Mouse (Mus musculus): ENCODE measurements around the gene Olfr613. TPM values are rescaled to one million over a fixed set of nuclear protein-coding genes. Genes with fewer than 3 reads are reported as not detected.

Gene Olfr613
- polyA plus RNA-seq, 1 experiment from 2014 or later, result not detected

Small RNAs within 50 kb of the gene (microRNA-seq; reads per million reads assigned to microRNA genes)
- gene Gm26506, result not detected

Other genes with a start within 250 kb of the Olfr613 start
- not detected in 2 replicates for gene Olfr596, start 242.4 kb upstream of the Olfr613 start, polyA plus RNA-seq (2015; fragmentation: Nextera tagmentation; extraction: Ambion mirVana)
- gene Olfr597, start 231.8 kb upstream of the Olfr613 start, polyA plus RNA-seq (2015; fragmentation: Nextera tagmentation; extraction: Ambion mirVana), result not detected in 2 replicates
- gene Olfr598, start 224.5 kb upstream of the Olfr613 start, polyA plus RNA-seq (2015; fragmentation: Nextera tagmentation; extraction: Ambion mirVana), result not detected in 2 replicates
- not detected in 2 replicates for gene Olfr599, start 212.2 kb upstream of the Olfr613 start, polyA plus RNA-seq (2015; fragmentation: Nextera tagmentation; extraction: Ambion mirVana)
- not detected in 2 replicates for gene Olfr600, start 198.4 kb upstream of the Olfr613 start, polyA plus RNA-seq (2015; fragmentation: Nextera tagmentation; extraction: Ambion mirVana)
- not detected in 2 replicates for gene Olfr601, start 185.4 kb upstream of the Olfr613 start, polyA plus RNA-seq (2015; fragmentation: Nextera tagmentation; extraction: Ambion mirVana)
- not detected in 2 replicates for gene Olfr603, start 161.9 kb upstream of the Olfr613 start, polyA plus RNA-seq (2015; fragmentation: Nextera tagmentation; extraction: Ambion mirVana)
- gene Usp17lc, start 133.0 kb upstream of the Olfr613 start, polyA plus RNA-seq (2015; fragmentation: Nextera tagmentation; extraction: Ambion mirVana), result not detected in 2 replicates
- gene Olfr605, start 102.6 kb upstream of the Olfr613 start, polyA plus RNA-seq (2015; fragmentation: Nextera tagmentation; extraction: Ambion mirVana), result not detected in 2 replicates
- gene Olfr606, start 99.0 kb upstream of the Olfr613 start, polyA plus RNA-seq (2015; fragmentation: Nextera tagmentation; extraction: Ambion mirVana), result not detected in 2 replicates
- gene Olfr607, start 83.9 kb upstream of the Olfr613 start, polyA plus RNA-seq (2015; fragmentation: Nextera tagmentation; extraction: Ambion mirVana), result not detected in 2 replicates
- not detected in 2 replicates for gene Olfr608, start 78.2 kb upstream of the Olfr613 start, polyA plus RNA-seq (2015; fragmentation: Nextera tagmentation; extraction: Ambion mirVana)
- gene Olfr609, start 50.0 kb upstream of the Olfr613 start, polyA plus RNA-seq (2015; fragmentation: Nextera tagmentation; extraction: Ambion mirVana), result not detected in 2 replicates
- gene Olfr610, start 36.0 kb upstream of the Olfr613 start, polyA plus RNA-seq (2015; fragmentation: Nextera tagmentation; extraction: Ambion mirVana), result not detected in 2 replicates
- gene Olfr611, start 27.2 kb upstream of the Olfr613 start, polyA plus RNA-seq (2015; fragmentation: Nextera tagmentation; extraction: Ambion mirVana), result not detected in 2 replicates
- not detected in 2 replicates for gene Olfr612, start 5.4 kb upstream of the Olfr613 start, polyA plus RNA-seq (2015; fragmentation: Nextera tagmentation; extraction: Ambion mirVana)
- not detected in 2 replicates for gene Olfr615, start 8.0 kb downstream of the Olfr613 start, polyA plus RNA-seq (2015; fragmentation: Nextera tagmentation; extraction: Ambion mirVana)
- gene Olfr616, start 21.1 kb downstream of the Olfr613 start, polyA plus RNA-seq (2015; fragmentation: Nextera tagmentation; extraction: Ambion mirVana), result not detected in 2 replicates
- not detected in 2 replicates for gene Olfr617, start 25.0 kb downstream of the Olfr613 start, polyA plus RNA-seq (2015; fragmentation: Nextera tagmentation; extraction: Ambion mirVana)
- not detected in 2 replicates for gene Olfr618, start 42.0 kb downstream of the Olfr613 start, polyA plus RNA-seq (2015; fragmentation: Nextera tagmentation; extraction: Ambion mirVana)
- gene Olfr619, start 52.5 kb downstream of the Olfr613 start, polyA plus RNA-seq (2015; fragmentation: Nextera tagmentation; extraction: Ambion mirVana), result not detected in 2 replicates
- not detected in 2 replicates for gene Olfr620, start 64.5 kb downstream of the Olfr613 start, polyA plus RNA-seq (2015; fragmentation: Nextera tagmentation; extraction: Ambion mirVana)
- gene Olfr622, start 94.6 kb downstream of the Olfr613 start, polyA plus RNA-seq (2015; fragmentation: Nextera tagmentation; extraction: Ambion mirVana), result not detected in 2 replicates
- not detected in 2 replicates for gene Olfr623, start 115.6 kb downstream of the Olfr613 start, polyA plus RNA-seq (2015; fragmentation: Nextera tagmentation; extraction: Ambion mirVana)
- 0.02 TPM in 2 replicates for gene Olfr624, start 123.1 kb downstream of the Olfr613 start, polyA plus RNA-seq (2015; fragmentation: Nextera tagmentation; extraction: Ambion mirVana)
- gene Olfr625-ps1, start 134.6 kb downstream of the Olfr613 start, polyA plus RNA-seq (2015; fragmentation: Nextera tagmentation; extraction: Ambion mirVana), result not detected in 2 replicates
- not detected in 2 replicates for gene Olfr243, start 166.6 kb downstream of the Olfr613 start, polyA plus RNA-seq (2015; fragmentation: Nextera tagmentation; extraction: Ambion mirVana)
- gene Olfr628, start 182.3 kb downstream of the Olfr613 start, polyA plus RNA-seq (2015; fragmentation: Nextera tagmentation; extraction: Ambion mirVana), result not detected in 2 replicates
- gene Olfr629, start 196.9 kb downstream of the Olfr613 start, polyA plus RNA-seq (2015; fragmentation: Nextera tagmentation; extraction: Ambion mirVana), result 0.07 TPM in 1 of 2 replicates, not detected in the other
- gene Olfr630, start 209.3 kb downstream of the Olfr613 start, polyA plus RNA-seq (2015; fragmentation: Nextera tagmentation; extraction: Ambion mirVana), result not detected in 2 replicates
- not detected in 2 replicates for gene Olfr69, start 223.5 kb downstream of the Olfr613 start, polyA plus RNA-seq (2015; fragmentation: Nextera tagmentation; extraction: Ambion mirVana)
- gene Olfr68, start 231.6 kb downstream of the Olfr613 start, polyA plus RNA-seq (2015; fragmentation: Nextera tagmentation; extraction: Ambion mirVana), result not detected in 2 replicates
- gene Olfr67, start 243.7 kb downstream of the Olfr613 start, polyA plus RNA-seq (2015; fragmentation: Nextera tagmentation; extraction: Ambion mirVana), result not detected in 2 replicates